Mouse (Mus musculus) lung, adult 18-20 months (tissue): ENCODE results near the gene Ctsk.
"Not testable (repeated sequence)": the region's sequence is repeated elsewhere in the genome, so short reads cannot be mapped to it uniquely, and the experiment has no call there.

Experiments used
- DNase-seq, 2 experiments: peaks; one replicate each; pipeline ENCODE4 v3.0.0; 2022; ENCODE audit warnings: mixed read lengths in 2 of 2

The Ctsk gene

GRCm38 (mm10) chr3:95526111-95526510 is 27.1 kb downstream of the Ctsk start:
- no peak for DNase-seq

GRCm38 (mm10) chr3:95526622-95527211 is 27.7 kb downstream of the Ctsk start, which contains the start of gene Ctss:
Gene Ctss (plus strand): TSS chr3:95526786.
- no peak for DNase-seq

- DNase-seq = peak in 1 of 2 experiments; percentile 16
These were observed 30.8 kb downstream of the Ctsk start for GRCm38 (mm10) chr3:95529814-95530213.

GRCm38 (mm10) chr3:95531025-95531424 is 32.0 kb downstream of the Ctsk start:
- no peak for DNase-seq

GRCm38 (mm10) chr3:95533364-95533763 is 34.3 kb downstream of the Ctsk start:
- no peak for DNase-seq

GRCm38 (mm10) chr3:95534927-95535326 is 35.9 kb downstream of the Ctsk start:
- DNase-seq = no peak

GRCm38 (mm10) chr3:95538936-95539335 is 39.9 kb downstream of the Ctsk start:
- DNase-seq = peak in 1 of 2 experiments; percentile 16

- no peak for DNase-seq
These were observed 40.8 kb downstream of the Ctsk start for GRCm38 (mm10) chr3:95539837-95540236.

GRCm38 (mm10) chr3:95541186-95541585 is 42.1 kb downstream of the Ctsk start:
- DNase-seq = not testable (repeated sequence)

- DNase-seq = no peak
These were observed 43.1 kb downstream of the Ctsk start for GRCm38 (mm10) chr3:95542171-95542570.

- DNase-seq = no peak
These were observed 43.9 kb downstream of the Ctsk start for GRCm38 (mm10) chr3:95542981-95543380.

GRCm38 (mm10) chr3:95550176-95550575 is 51.1 kb downstream of the Ctsk start:
- DNase-seq = no peak

GRCm38 (mm10) chr3:95553986-95554385 is 54.9 kb downstream of the Ctsk start:
- DNase-seq = no peak
